Mouse (Mus musculus) intestine, embryonic 14.5 days (tissue): ENCODE measurements around the gene Junb. TPM values are rescaled to one million over a fixed set of nuclear protein-coding genes. Genes with fewer than 3 reads are reported as not detected.

Experiments
- ATAC-seq: fragments of 200-750 bp; cut with Nextera tagmentation; replicated peaks from 2 replicates; pipeline ENCODE4 v1.8.0; 2017; ENCODE audit warnings: low read depth, moderate number of reproducible peaks, moderate TSS enrichment, moderate library complexity; ENCODE audit not compliant: low FRiP score, low TSS enrichment
- DNase-seq: peaks from one replicate; pipeline ENCODE4 v3.0.0-alpha.2; 2018; ENCODE audit warnings: low spot score
- H3K27ac ChIP-seq: fragments of 300-500 bp; sonication (generic); 2 replicates; pipeline ENCODE4 v1.5.1; 2014; ENCODE audit warnings: low read depth, mild to moderate bottlenecking, control low read depth
- H3K27me3 ChIP-seq: fragments of 300-500 bp; sonication (generic); replicated peaks from 2 replicates; pipeline ENCODE4 v1.6.1; 2014; ENCODE audit warnings: low read length, control low read depth; ENCODE audit not compliant: control insufficient read depth, insufficient read depth
- H3K36me3 ChIP-seq: fragments of 300-500 bp; sonication (generic); 2 replicates; pipeline ENCODE4 v1.6.1; 2014; ENCODE audit warnings: low read length, control low read depth; ENCODE audit not compliant: control insufficient read depth, insufficient read depth
- H3K4me1 ChIP-seq: fragments of 300-500 bp; sonication (generic); replicated peaks from 2 replicates; pipeline ENCODE4 v1.6.1; 2014; ENCODE audit warnings: low read length, control low read depth, mixed read lengths; ENCODE audit not compliant: control insufficient read depth, insufficient read depth
- H3K4me2 ChIP-seq: fragments of 300-500 bp; sonication (generic); 2 replicates; pipeline ENCODE4 v1.6.1; 2014; ENCODE audit warnings: low read length
- H3K4me3 ChIP-seq: fragments of 300-500 bp; sonication (generic); 2 replicates; pipeline ENCODE4 v1.5.1; 2014; ENCODE audit warnings: low read depth, low read length, control low read depth, mixed read lengths
- H3K9ac ChIP-seq: fragments of 300-500 bp; sonication (generic); 2 replicates; pipeline ENCODE4 v1.6.1; 2014; ENCODE audit warnings: mild to moderate bottlenecking, low read length
- H3K9me3 ChIP-seq: fragments of 300-500 bp; sonication (generic); 2 replicates; pipeline ENCODE4 v1.6.1; 2016; ENCODE audit warnings: low read length, control low read depth; ENCODE audit not compliant: control insufficient read depth
- WGBS: fragments of 180-500 bp; shearing (Covaris S2); extraction: QIAGEN DNeasy Blood & Tissue Kit; methylation state at CpG from one replicate; pipeline ENCODE4 v1.1.7; 2014; 5-methylcytosine and 5-hydroxymethylcytosine counted together
- polyA plus RNA-seq: library from polyadenylated mRNA; unstranded; fragments of >200 nt; fragmentation: Nextera tagmentation; extraction: Ambion mirVana; gene quantifications from 2 replicates; pipeline ENCODE4 v1.2.1, GENCODE M21; 2014

Junb gene
- polyA plus RNA-seq, 1 experiment from 2014 or later: 17.2 TPM

GRCm38 (mm10) chr8:84990836-84991235 lies 12.3 kb upstream of the Junb start:
- Histone ChIP-seq H3K27ac (peak overlapping the region; percentile 86), H3K27me3 (0 out of 2 replicates have a peak, but pooled peaks cover 11% of the 10 kb centered on the region), H3K4me2 (peak overlapping the region; percentile 94), H3K4me3 (peak overlapping the region; percentile 60), H3K4me1 (peaks cover 3% of the 10 kb centered on the region; the same call in 1 of the 2 replicates), H3K36me3 (no peaks in the 10 kb centered on the region), H3K9ac (peak overlapping the region; percentile 69), H3K9me3 (no peaks in the 10 kb centered on the region)
- DNase-seq (no peak), ATAC-seq (peak; percentile 77)
- WGBS: 1% methylated on average over 15 of the region's 15 CpGs

DNA sequence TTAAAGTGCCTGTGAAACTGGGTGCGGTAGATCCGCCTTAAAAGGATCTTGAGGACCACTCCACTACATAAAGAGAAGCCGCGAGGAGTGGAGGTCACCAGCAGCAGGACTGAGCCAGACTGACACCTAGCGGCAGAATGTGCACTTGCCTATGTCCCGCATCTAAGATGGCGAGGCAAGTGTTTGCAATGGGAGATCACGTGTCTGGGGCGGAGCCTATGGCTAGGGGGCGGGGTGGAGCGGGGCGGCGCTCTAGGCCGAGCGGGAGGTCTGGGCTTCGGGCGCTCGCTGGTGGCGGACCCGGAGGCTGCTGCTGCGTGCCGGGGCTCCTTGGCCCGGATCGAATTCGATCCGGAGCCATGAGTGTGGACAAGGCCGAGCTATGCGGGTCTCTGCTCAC lies 11.8 kb upstream of the Junb start, which contains the start of gene Hook2:
TSS of gene Hook2 (plus strand) at position 255 of the 400 bp plus-strand sequence.
- Histone ChIP-seq H3K27me3 (0 out of 2 replicates have a peak, but pooled peaks cover 11% of the 10 kb centered on the region), H3K27ac (peak within 1 kb of the TSS; percentile 86), H3K4me3 (peak within 1 kb of the TSS; percentile 60), H3K9ac (peak within 1 kb of the TSS; percentile 69), H3K4me2 (peak within 1 kb of the TSS; percentile 94), H3K4me1 (peaks cover 7% of the 10 kb centered on the region; the same call in 1 of the 2 replicates), H3K36me3 (no peaks in the 10 kb centered on the region), H3K9me3 (no peaks in the 10 kb centered on the region)
- peak; percentile 99 for DNase-seq
- peak; percentile 88 for ATAC-seq
- WGBS: under 1% methylated on average over 28 of the region's 28 CpGs

DNA sequence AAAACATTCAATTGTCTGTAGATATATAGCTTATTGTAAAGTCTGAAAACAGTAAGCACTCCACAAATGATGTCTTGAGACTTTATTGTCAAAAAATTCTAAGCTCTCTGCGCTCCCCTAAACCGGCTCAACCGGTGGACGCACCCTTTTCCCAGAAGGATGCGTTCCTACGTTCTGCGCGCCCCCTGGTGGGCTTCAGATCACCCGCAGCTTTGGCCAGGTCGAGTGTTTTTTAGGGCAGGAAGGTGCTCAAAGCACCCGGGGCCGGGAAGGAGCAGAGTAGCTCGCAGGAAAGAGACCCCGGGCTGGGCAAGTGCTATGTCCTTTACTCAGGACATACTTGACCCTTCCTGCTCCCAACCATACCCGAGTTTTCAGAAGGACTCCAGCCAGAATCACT lies 11.3 kb upstream of the Junb start:
- under 1% methylated on average over 15 of the region's 15 CpGs for WGBS
- ATAC-seq (peak; percentile 63), DNase-seq (peak; percentile 97)
- peak overlapping the region; percentile 86 for H3K27ac ChIP-seq
- peak overlapping the region; percentile 94 for H3K4me2 ChIP-seq
- no peaks in the 10 kb centered on the region for H3K36me3 ChIP-seq
- peaks cover 12% of the 10 kb centered on the region for H3K4me1 ChIP-seq
- peak overlapping the region; percentile 69 for H3K9ac ChIP-seq
- H3K4me3 ChIP-seq: peak overlapping the region; percentile 60
- no peaks in the 10 kb centered on the region for H3K9me3 ChIP-seq
- 0 out of 2 replicates have a peak, but pooled peaks cover 11% of the 10 kb centered on the region for H3K27me3 ChIP-seq

DNA sequence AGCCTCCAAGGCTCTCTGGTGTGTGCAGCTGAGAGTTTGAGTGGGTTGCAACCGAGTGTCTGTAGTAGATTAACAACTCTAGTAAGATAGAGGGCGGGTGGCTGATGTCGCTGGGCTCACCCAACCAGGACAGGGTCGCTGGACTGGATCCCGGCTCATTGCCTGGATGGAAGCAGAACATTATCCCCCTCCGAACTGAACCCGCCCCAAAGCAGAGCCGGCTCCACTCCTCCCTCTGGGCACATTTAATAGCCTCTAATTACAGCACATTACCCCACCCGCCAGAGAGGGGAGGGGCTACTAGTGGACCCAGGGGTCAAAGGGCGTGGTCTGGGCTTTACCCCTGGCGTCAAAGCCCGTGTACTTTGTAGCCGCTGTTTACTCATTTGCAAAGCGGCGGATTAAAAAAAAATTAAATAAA lies 10.8 kb upstream of the Junb start:
- Histone ChIP-seq H3K27ac (peak overlapping the region; percentile 86), H3K36me3 (no peaks in the 10 kb centered on the region), H3K27me3 (0 out of 2 replicates have a peak, but pooled peaks cover 11% of the 10 kb centered on the region), H3K9me3 (no peaks in the 10 kb centered on the region), H3K4me2 (peak overlapping the region; percentile 94), H3K4me1 (peaks cover 17% of the 10 kb centered on the region), H3K4me3 (peak overlapping the region; percentile 6; the same call in 1 of the 2 replicates), H3K9ac (no peak overlapping the region)
- DNase-seq (no peak), ATAC-seq (no peak)
- 7% methylated on average over 15 of the region's 15 CpGs for WGBS

DNA sequence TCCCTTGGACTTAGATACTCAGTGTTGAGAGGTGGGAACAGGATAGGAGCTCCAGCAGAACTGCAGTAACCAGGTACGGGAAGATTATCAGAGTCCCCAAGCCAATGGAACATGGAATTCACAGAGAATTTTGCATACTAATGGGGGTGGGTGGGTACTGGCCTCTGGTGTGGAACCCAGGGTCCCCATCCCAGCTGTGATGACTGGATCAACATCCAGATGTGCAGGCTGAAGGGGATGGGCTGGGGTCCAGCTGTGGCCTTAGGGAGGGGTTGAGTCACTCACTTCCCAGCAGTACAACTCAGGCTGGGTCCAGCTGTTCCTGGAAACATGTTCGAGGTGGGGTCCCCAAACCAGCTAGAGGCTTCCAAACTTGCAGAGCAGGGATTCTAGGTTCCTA lies 9.4 kb upstream of the Junb start:
- 64% methylated on average over 2 of the region's 2 CpGs for WGBS
- H3K9me3 ChIP-seq: no peaks in the 10 kb centered on the region
- H3K36me3 ChIP-seq: no peaks in the 10 kb centered on the region
- H3K4me3 ChIP-seq: no peak overlapping the region
- ATAC-seq (no peak), DNase-seq (no peak)
- no peak overlapping the region for H3K27ac ChIP-seq
- no peak overlapping the region for H3K4me2 ChIP-seq
- no peak overlapping the region for H3K9ac ChIP-seq
- H3K27me3 ChIP-seq: 0 out of 2 replicates have a peak, but pooled peaks cover 11% of the 10 kb centered on the region
- H3K4me1 ChIP-seq: peaks cover 19% of the 10 kb centered on the region

GRCm38 (mm10) chr8:84987388-84987787 lies 8.9 kb upstream of the Junb start:
- Histone ChIP-seq H3K4me2 (no peak overlapping the region), H3K9ac (no peak overlapping the region), H3K36me3 (no peaks in the 10 kb centered on the region), H3K4me3 (no peak overlapping the region), H3K27ac (no peak overlapping the region), H3K4me1 (peaks cover 19% of the 10 kb centered on the region), H3K27me3 (0 out of 2 replicates have a peak, but pooled peaks cover 11% of the 10 kb centered on the region), H3K9me3 (no peaks in the 10 kb centered on the region)
- ATAC-seq (no peak), DNase-seq (no peak)
- WGBS: 87% methylated on average over 5 of the region's 5 CpGs

DNA sequence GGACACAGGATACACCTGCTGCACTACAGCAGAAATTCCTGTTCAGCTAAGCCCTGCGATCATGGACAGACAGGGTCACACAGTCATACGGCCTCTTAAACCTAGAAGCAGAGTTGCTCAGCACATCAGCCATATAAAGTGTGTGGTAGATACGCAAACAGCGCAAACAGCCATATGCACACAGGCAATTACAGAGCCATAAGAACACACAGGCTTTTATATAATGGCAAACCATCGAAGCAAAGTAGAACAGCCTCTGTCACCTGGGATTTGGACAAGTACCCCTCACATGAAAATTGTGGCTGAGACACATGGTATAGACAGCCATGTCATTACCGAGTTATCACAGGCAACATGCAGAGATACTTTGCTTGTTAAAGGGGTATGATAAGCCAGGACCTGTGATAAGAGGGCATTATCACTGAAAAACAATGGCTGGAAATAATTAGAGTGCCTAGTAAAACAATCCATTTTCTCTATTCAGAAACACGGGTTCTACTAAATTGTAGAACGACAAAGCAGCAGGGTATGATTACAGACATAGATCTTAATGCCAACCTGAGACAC lies 7.9 kb upstream of the Junb start:
- 0 out of 2 replicates have a peak, but pooled peaks cover 11% of the 10 kb centered on the region for H3K27me3 ChIP-seq
- DNase-seq: peak; percentile 69
- no peaks in the 10 kb centered on the region for H3K36me3 ChIP-seq
- H3K9me3 ChIP-seq: no peaks in the 10 kb centered on the region
- no peak for ATAC-seq
- peaks cover 28% of the 10 kb centered on the region for H3K4me1 ChIP-seq
- peak overlapping the region; percentile 85 for H3K27ac ChIP-seq
- H3K9ac ChIP-seq: no peak overlapping the region; the same call in 1 of the 2 replicates
- 32% methylated on average over 8 of the region's 8 CpGs for WGBS
- peak overlapping the region; percentile 98 for H3K4me2 ChIP-seq
- peak overlapping the region; percentile 48 for H3K4me3 ChIP-seq

GRCm38 (mm10) chr8:84985684-84986378 lies 7.3 kb upstream of the Junb start:
- ATAC-seq (peak; percentile 42), DNase-seq (peak; percentile 89)
- Histone ChIP-seq H3K9ac (peak overlapping the region; percentile 59), H3K36me3 (no peaks in the 10 kb centered on the region), H3K9me3 (no peaks in the 10 kb centered on the region), H3K27me3 (0 out of 2 replicates have a peak, but pooled peaks cover 11% of the 10 kb centered on the region), H3K27ac (peak overlapping the region; percentile 85), H3K4me3 (peak overlapping the region; percentile 48), H3K4me2 (peak overlapping the region; percentile 98), H3K4me1 (peaks cover 34% of the 10 kb centered on the region)
- under 1% methylated on average over 53 of the region's 53 CpGs for WGBS
